Mouse (Mus musculus): ENCODE data around the gene Prf1. TPM values are rescaled to one million over a fixed set of nuclear protein-coding genes. Genes with fewer than 3 reads are reported as not detected.

The Prf1 gene
- polyA plus RNA-seq, 1 experiment = 0.01 TPM

DNA sequence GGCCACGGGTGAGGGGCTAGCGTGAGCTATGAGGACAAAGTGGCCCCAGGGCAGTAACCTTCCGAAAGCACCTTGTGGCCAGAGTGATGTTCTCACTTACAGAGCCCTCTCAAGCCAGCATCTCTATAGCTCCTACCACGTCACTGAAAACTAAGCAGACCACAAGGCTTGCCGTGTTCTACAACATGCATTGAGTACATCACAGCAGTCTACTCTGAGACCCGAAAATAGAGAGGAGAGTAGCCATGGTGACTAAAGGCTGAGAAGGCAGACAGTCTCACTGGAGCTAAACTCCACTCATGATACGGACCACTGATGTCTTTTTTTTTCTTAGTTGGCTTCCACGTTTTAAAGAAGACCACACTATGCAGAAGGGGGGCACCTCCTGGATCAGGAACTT, 34.0 kb upstream of the Prf1 start:
- peaks cover 23% of the 10 kb centered on the region for H3K36me3 ChIP-seq (ENCODE audit: control insufficient read depth, insufficient read depth)

GRCm38 (mm10) chr10:61267378-61267777, 30.3 kb upstream of the Prf1 start:
- no peak overlapping the region for H3ac ChIP-seq (ENCODE audit: control insufficient read depth, insufficient read length)
- H3K79me2 ChIP-seq (ENCODE audit: control insufficient read depth, insufficient read depth) = no peaks in the 10 kb centered on the region
- TF ChIP-seq TCF3 (IDR thresholded peaks at IDR 0.05; ENCODE audit: insufficient read length, low read depth) = no peak
- no peak for TF ChIP-seq REST (IDR thresholded peaks at IDR 0.05; ENCODE audit: insufficient read depth, insufficient read length)
- no peak for TF ChIP-seq MYOD1 (IDR thresholded peaks at IDR 0.05; ENCODE audit: control insufficient read depth in 1 of 3, insufficient read length in 2 of 3, low read depth in 2 of 3)
- no peak for TF ChIP-seq CEBPB (IDR thresholded peaks at IDR 0.05; ENCODE audit: insufficient read depth, poor library complexity, severe bottlenecking)
- no peak for TF ChIP-seq E2F4 (IDR thresholded peaks at IDR 0.05; ENCODE audit: insufficient read depth)
- no peak for TF ChIP-seq MAX (IDR thresholded peaks at IDR 0.05; ENCODE audit: low read depth)
- no peak for TF ChIP-seq USF1 (IDR thresholded peaks at IDR 0.05; ENCODE audit: low read depth)
- TF ChIP-seq SRF (IDR thresholded peaks at IDR 0.05; ENCODE audit: control insufficient read depth, insufficient read length, low read depth) = no peak
- H3K36me3 ChIP-seq (ENCODE audit: control insufficient read depth, insufficient read depth) = peaks cover 27% of the 10 kb centered on the region
- no peak overlapping the region for H3K4me2 ChIP-seq (ENCODE audit: low read depth)
- no peaks in the 10 kb centered on the region for H3K27me3 ChIP-seq (ENCODE audit: control insufficient read depth, insufficient read depth, insufficient read length)
- H3K4me3 ChIP-seq = no peak overlapping the region

More for the DNA sequence above, 34.0 kb upstream of the Prf1 start:
- Histone ChIP-seq H3K79me2 (ENCODE audit: control insufficient read depth, insufficient read depth) (no peaks in the 10 kb centered on the region), H3ac (ENCODE audit: control insufficient read depth, insufficient read length) (no peak overlapping the region), H3K4me3 (no peak overlapping the region), H3K27me3 (ENCODE audit: control insufficient read depth, insufficient read depth, insufficient read length) (no peaks in the 10 kb centered on the region), H3K4me2 (ENCODE audit: low read depth) (no peak overlapping the region)
- TF ChIP-seq CEBPB (IDR thresholded peaks at IDR 0.05; ENCODE audit: insufficient read depth, poor library complexity, severe bottlenecking) (no peak), E2F4 (IDR thresholded peaks at IDR 0.05; ENCODE audit: insufficient read depth) (no peak), POLR2AphosphoS2 (IDR thresholded peaks at IDR 0.05; ENCODE audit: insufficient read length, low read depth) (no peak), MAX (IDR thresholded peaks at IDR 0.05; ENCODE audit: low read depth) (no peak), USF1 (IDR thresholded peaks at IDR 0.05; ENCODE audit: low read depth) (no peak), TCF12 (IDR thresholded peaks at IDR 0.05; ENCODE audit: insufficient read depth, poor library complexity, severe bottlenecking) (no peak), POLR2A (IDR thresholded peaks at IDR 0.05; ENCODE audit: insufficient read length, low read depth) (no peak), TCF3 (IDR thresholded peaks at IDR 0.05; ENCODE audit: insufficient read length, low read depth) (no peak), REST (IDR thresholded peaks at IDR 0.05; ENCODE audit: insufficient read depth, insufficient read length) (no peak), MYOD1 (IDR thresholded peaks at IDR 0.05; ENCODE audit: control insufficient read depth in 1 of 3, insufficient read length in 2 of 3, low read depth in 2 of 3) (no peak), MYOG (IDR thresholded peaks at IDR 0.05; ENCODE audit: control insufficient read depth in 1 of 3, insufficient read depth in 1 of 3, insufficient read length in 2 of 3, low read depth in 2 of 3) (no peak), SRF (IDR thresholded peaks at IDR 0.05; ENCODE audit: control insufficient read depth, insufficient read length, low read depth) (no peak)

GRCm38 (mm10) chr10:61272089-61272626, 25.5 kb upstream of the Prf1 start:
- peaks cover 18% of the 10 kb centered on the region for H3K36me3 ChIP-seq (ENCODE audit: control insufficient read depth, insufficient read depth)
- peak overlapping the region; percentile 73 for H3ac ChIP-seq (ENCODE audit: control insufficient read depth, insufficient read length)
- TF ChIP-seq MAX (IDR thresholded peaks at IDR 0.05; ENCODE audit: low read depth) = no peak
- TF ChIP-seq SRF (IDR thresholded peaks at IDR 0.05; ENCODE audit: control insufficient read depth, insufficient read length, low read depth) = no peak
- no peak for TF ChIP-seq E2F4 (IDR thresholded peaks at IDR 0.05; ENCODE audit: insufficient read depth)
- peak in 1 of 3 experiments; percentile 17 for TF ChIP-seq MYOD1 (IDR thresholded peaks at IDR 0.05; ENCODE audit: control insufficient read depth in 1 of 3, insufficient read length in 2 of 3, low read depth in 2 of 3)
- TF ChIP-seq POLR2AphosphoS2 (IDR thresholded peaks at IDR 0.05; ENCODE audit: insufficient read length, low read depth) = no peak
- TF ChIP-seq POLR2A (IDR thresholded peaks at IDR 0.05; ENCODE audit: insufficient read length, low read depth) = peak; percentile 65
- TF ChIP-seq USF1 (IDR thresholded peaks at IDR 0.05; ENCODE audit: low read depth) = no peak
- TF ChIP-seq MYOG (IDR thresholded peaks at IDR 0.05; ENCODE audit: control insufficient read depth in 1 of 3, insufficient read depth in 1 of 3, insufficient read length in 2 of 3, low read depth in 2 of 3) = peak in 1 of 3 experiments; percentile 21
- no peaks in the 10 kb centered on the region for H3K79me2 ChIP-seq (ENCODE audit: control insufficient read depth, insufficient read depth)
- H3K4me2 ChIP-seq (ENCODE audit: low read depth) = peak overlapping the region; percentile 83
- no peaks in the 10 kb centered on the region for H3K27me3 ChIP-seq (ENCODE audit: control insufficient read depth, insufficient read depth, insufficient read length)
- peak overlapping the region; percentile 38 for H3K4me3 ChIP-seq

DNA sequence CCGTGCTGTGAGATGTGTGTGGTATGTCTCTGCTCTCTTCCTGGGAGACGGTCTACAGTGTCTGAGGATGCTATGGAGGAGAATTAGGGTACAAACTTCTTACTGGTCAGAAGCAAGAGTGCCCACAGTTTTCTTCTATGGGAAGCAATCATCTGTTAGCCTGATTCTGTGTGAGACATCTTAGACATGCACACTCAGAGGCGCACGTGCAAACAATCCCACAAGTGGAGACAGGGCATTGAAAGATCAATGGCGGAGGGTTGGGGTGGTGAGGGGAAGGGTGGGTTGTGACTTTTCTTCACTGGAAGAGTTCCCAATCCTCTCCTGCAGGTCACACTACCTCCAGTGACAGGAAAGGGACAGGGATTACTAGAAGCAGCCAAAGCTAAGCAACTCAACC, 25.0 kb upstream of the Prf1 start:
- Histone ChIP-seq H3K36me3 (ENCODE audit: control insufficient read depth, insufficient read depth) (peaks cover 13% of the 10 kb centered on the region), H3K4me2 (ENCODE audit: low read depth) (peak overlapping the region; percentile 83), H3K79me2 (ENCODE audit: control insufficient read depth, insufficient read depth) (no peaks in the 10 kb centered on the region), H3K4me3 (peak overlapping the region; percentile 38), H3ac (ENCODE audit: control insufficient read depth, insufficient read length) (peak overlapping the region; percentile 73), H3K27me3 (ENCODE audit: control insufficient read depth, insufficient read depth, insufficient read length) (no peaks in the 10 kb centered on the region)
- TF ChIP-seq POLR2A (IDR thresholded peaks at IDR 0.05; ENCODE audit: insufficient read length, low read depth) (no peak), E2F4 (IDR thresholded peaks at IDR 0.05; ENCODE audit: insufficient read depth) (no peak), POLR2AphosphoS2 (IDR thresholded peaks at IDR 0.05; ENCODE audit: insufficient read length, low read depth) (no peak), USF1 (IDR thresholded peaks at IDR 0.05; ENCODE audit: low read depth) (no peak), MYOG (IDR thresholded peaks at IDR 0.05; ENCODE audit: control insufficient read depth in 1 of 3, insufficient read depth in 1 of 3, insufficient read length in 2 of 3, low read depth in 2 of 3) (no peak), CEBPB (IDR thresholded peaks at IDR 0.05; ENCODE audit: insufficient read depth, poor library complexity, severe bottlenecking) (no peak), TCF3 (IDR thresholded peaks at IDR 0.05; ENCODE audit: insufficient read length, low read depth) (no peak), MYOD1 (IDR thresholded peaks at IDR 0.05; ENCODE audit: control insufficient read depth in 1 of 3, insufficient read length in 2 of 3, low read depth in 2 of 3) (no peak)

All from myocyte (in vitro differentiated cells).